ENCODE assay signal across 18 mouse cellular contexts in the genomic region with DNA sequence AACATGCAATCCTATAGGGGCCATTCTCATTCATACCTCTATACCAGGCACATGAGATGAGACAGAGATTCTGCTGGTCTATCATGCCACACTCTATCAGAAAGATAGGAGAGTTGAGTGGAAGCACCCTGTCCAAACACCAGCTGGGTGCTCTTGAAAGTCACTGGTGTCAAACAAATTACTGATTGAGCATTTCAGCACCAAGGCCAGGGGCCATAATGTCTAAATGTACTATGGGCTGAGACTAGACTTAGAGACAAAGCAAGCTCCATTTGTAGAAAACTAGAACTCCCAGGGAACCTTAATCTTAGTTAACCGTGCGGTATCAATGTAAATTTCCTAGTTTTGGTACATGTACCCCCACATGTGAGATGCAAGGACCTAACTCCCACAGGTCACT.
DNase-seq lines count a peak whose midpoint lies in the region; ATAC-seq and TF ChIP-seq lines count a peak whose summit lies in the region.
"Had no signal": no experiment of that assay in that cellular context is flagged by ENCODE, and none has a peak within 500 bp of the region (broad histone marks: within the 10 kb centered on the region; RNA-seq: fewer than 3 reads in every experiment).

No protein-coding gene starts in this region.

- no peaks in the 10 kb centered on the region for H3K4me1 ChIP-seq in intestine, embryonic 14.5 days (replicated peaks; ENCODE audit: control insufficient read depth, insufficient read depth, low read length)
- no peaks in the 10 kb centered on the region for H3K4me1 ChIP-seq in intestine, embryonic 15.5 days (replicated peaks)
- H3K4me1 ChIP-seq in MEL (ENCODE audit: control insufficient read depth in 1 of 2, insufficient read depth in 2 of 2, low read length in 2 of 2): no peaks in the 10 kb centered on the region
- H3K4me1 ChIP-seq in thymus, adult 2 months (replicated peaks; ENCODE audit: control insufficient read depth, insufficient read depth, low read length): no peaks in the 10 kb centered on the region
- H3K4me1 ChIP-seq: heart, embryonic 10.5 days; liver, embryonic 13.5 days had no signal

- H3K27me3 ChIP-seq in intestine, embryonic 14.5 days (replicated peaks; ENCODE audit: control insufficient read depth, insufficient read depth, low read length): no peaks in the 10 kb centered on the region
- H3K27me3 ChIP-seq in intestine, embryonic 15.5 days (replicated peaks): no peaks in the 10 kb centered on the region
- H3K27me3 ChIP-seq in MEL (ENCODE audit: control insufficient read depth in 1 of 2, insufficient read depth in 2 of 2, low read length in 2 of 2): no peaks in the 10 kb centered on the region
- no peaks in the 10 kb centered on the region for H3K27me3 ChIP-seq in thymus, adult 2 months (ENCODE audit: control insufficient read depth, insufficient read depth, low read length)
- H3K27me3 ChIP-seq: hindbrain, embryonic 12.5 days; liver, embryonic 13.5 days; neural tube, embryonic 13.5 days had no signal

- H3K9ac ChIP-seq in intestine, embryonic 14.5 days (ENCODE audit: low read length): no peak overlapping the region
- H3K9ac ChIP-seq in intestine, embryonic 15.5 days: no peak overlapping the region
- H3K9ac ChIP-seq in MEL (ENCODE audit: control insufficient read depth, low read depth, low read length, poor library complexity, severe bottlenecking): no peak overlapping the region
- H3K9ac ChIP-seq: hindbrain, embryonic 12.5 days; liver, embryonic 13.5 days; neural tube, embryonic 13.5 days had no signal

- no peak overlapping the region for H3K4me3 ChIP-seq in intestine, embryonic 14.5 days (ENCODE audit: low read depth, low read length)
- no peak overlapping the region for H3K4me3 ChIP-seq in intestine, embryonic 15.5 days (replicated peaks)
- H3K4me3 ChIP-seq in MEL (ENCODE audit: control insufficient read depth in 1 of 2, insufficient read depth in 1 of 2, low read depth in 2 of 2, low read length in 2 of 2): no peak overlapping the region
- H3K4me3 ChIP-seq in thymus, adult 2 months (ENCODE audit: control insufficient read depth, insufficient read depth, low read length): no peak overlapping the region
- H3K4me3 ChIP-seq: heart, embryonic 10.5 days; hindbrain, embryonic 12.5 days; liver, embryonic 13.5 days; neural tube, embryonic 13.5 days had no signal

- H3K4me2 ChIP-seq in intestine, embryonic 14.5 days (ENCODE audit: low read length): no peak overlapping the region
- H3K4me2 ChIP-seq in intestine, embryonic 15.5 days (replicated peaks): no peak overlapping the region
- H3K4me2 ChIP-seq: hindbrain, embryonic 12.5 days; liver, embryonic 13.5 days; neural tube, embryonic 13.5 days had no signal

- no peak for TF ChIP-seq RAD21 in MEL (IDR thresholded peaks at IDR 0.05; ENCODE audit: low read depth, low read length)

- 88% methylated on average over 2 of the region's 2 CpGs for WGBS in intestine, embryonic 14.5 days
- WGBS in intestine, embryonic 15.5 days: 88% methylated on average over 2 of the region's 2 CpGs
- WGBS in thymus, adult 2 months: 97% methylated on average over 2 of the region's 2 CpGs

- DNase-seq in intestine, embryonic 14.5 days (ENCODE audit: low spot score): peak; percentile 66
- DNase-seq in ES-CJ7 (ENCODE audit: low read depth, low spot score) (peak; percentile 10), MEL (ENCODE audit: low read depth, low spot score) (peak; percentile 8)
- peak; percentile 16 for DNase-seq in hindlimb bud, embryonic 11.5 days (ENCODE audit: extremely low spot score, low read depth, low spot score)
- DNase-seq in Muller cell, postnatal 12 days (ENCODE audit: inconsistent ontology term): no peak
- DNase-seq in thymus, adult 2 months: no peak
- DNase-seq in frontal cortex, adult 2 months (ENCODE audit: extremely low spot score in 1 of 2, low spot score in 1 of 2): no peak
- DNase-seq: cerebellum, postnatal 36 days; liver, embryonic 13.5 days; lung, postnatal 36 days; midbrain, embryonic 14.5 days; right cerebral cortex, adult 18-20 months; thymus, postnatal 14 days had no signal

- H3K27ac ChIP-seq in intestine, embryonic 14.5 days (ENCODE audit: low read depth): no peak overlapping the region
- H3K27ac ChIP-seq in intestine, embryonic 15.5 days: no peak overlapping the region
- H3K27ac ChIP-seq in MEL (ENCODE audit: control insufficient read depth, low read depth, low read length): no peak overlapping the region
- no peak overlapping the region for H3K27ac ChIP-seq in thymus, adult 2 months (ENCODE audit: control insufficient read depth, insufficient read depth, low read length)
- H3K27ac ChIP-seq: heart, embryonic 10.5 days; hindbrain, embryonic 12.5 days; liver, embryonic 13.5 days; neural tube, embryonic 13.5 days had no signal

- TF ChIP-seq POLR2A in MEL (IDR thresholded peaks at IDR 0.05; ENCODE audit: control insufficient read depth in 1 of 2, insufficient read depth in 1 of 2, low read depth in 1 of 2, low read length in 2 of 2, poor library complexity in 1 of 2): no peak
- no peak for TF ChIP-seq POLR2A in thymus, adult 2 months (IDR thresholded peaks at IDR 0.05; ENCODE audit: control insufficient read depth, extremely low read depth, insufficient read depth, low read length, poor library complexity)

- H3K79me2 ChIP-seq in MEL (ENCODE audit: control insufficient read depth, insufficient read depth, low read length, poor library complexity): no peaks in the 10 kb centered on the region

- H3K9me3 ChIP-seq in intestine, embryonic 14.5 days (ENCODE audit: control insufficient read depth, low read length): no peaks in the 10 kb centered on the region
- no peaks in the 10 kb centered on the region for H3K9me3 ChIP-seq in intestine, embryonic 15.5 days
- no peaks in the 10 kb centered on the region for H3K9me3 ChIP-seq in MEL (replicated peaks; ENCODE audit: insufficient read depth, low read length)
- H3K9me3 ChIP-seq: heart, embryonic 10.5 days; hindbrain, embryonic 12.5 days; liver, embryonic 13.5 days; neural tube, embryonic 13.5 days had no signal

- no peak for TF ChIP-seq EP300 in MEL (IDR thresholded peaks at IDR 0.05; ENCODE audit: low read depth in 1 of 2, low read length in 2 of 2)

- H3K36me3 ChIP-seq in intestine, embryonic 14.5 days (ENCODE audit: control insufficient read depth, insufficient read depth, low read length): no peaks in the 10 kb centered on the region
- H3K36me3 ChIP-seq in intestine, embryonic 15.5 days: no peaks in the 10 kb centered on the region
- no peaks in the 10 kb centered on the region for H3K36me3 ChIP-seq in MEL (ENCODE audit: control insufficient read depth in 1 of 2, insufficient read depth in 2 of 2, low read length in 2 of 2)
- H3K36me3 ChIP-seq in thymus, adult 2 months (ENCODE audit: control insufficient read depth, insufficient read depth, low read length): no peaks in the 10 kb centered on the region
- H3K36me3 ChIP-seq: heart, embryonic 10.5 days; hindbrain, embryonic 12.5 days; liver, embryonic 13.5 days; neural tube, embryonic 13.5 days had no signal

- ATAC-seq in intestine, embryonic 14.5 days (replicated peaks; ENCODE audit: low FRiP score, low TSS enrichment, low read depth): no peak
- ATAC-seq in intestine, embryonic 15.5 days: no peak
- ATAC-seq: activated CD4-positive, CD25-positive, alpha-beta regulatory T cell, adult 4 months had no signal

- TF ChIP-seq CTCF in MEL (IDR thresholded peaks at IDR 0.05 in 2 of 3, conservative IDR thresholded peaks at IDR 0.05 in 1 of 3; ENCODE audit: control insufficient read depth in 1 of 3, insufficient read depth in 1 of 3, low read depth in 2 of 3, low read length in 3 of 3, poor library complexity in 1 of 3, severe bottlenecking in 1 of 3): no peak
- TF ChIP-seq CTCF in thymus, adult 2 months (IDR thresholded peaks at IDR 0.05; ENCODE audit: borderline replicate concordance, control insufficient read depth, extremely low read depth, insufficient read depth, low read length, poor library complexity): no peak

TF ChIP-seq in MEL, 35 proteins besides CTCF, POLR2A, EP300 and RAD21:
- no peak for TF ChIP-seq GATA1 (IDR thresholded peaks at IDR 0.05; ENCODE audit: low read depth, low read length)
- no peak for TF ChIP-seq NRF1 (IDR thresholded peaks at IDR 0.05; ENCODE audit: insufficient read depth, low read depth, low read length, poor library complexity, severe bottlenecking)
- TF ChIP-seq TBP (IDR thresholded peaks at IDR 0.05; ENCODE audit: low read depth, low read length): no peak
- no peak for TF ChIP-seq USF1 (IDR thresholded peaks at IDR 0.05; ENCODE audit: low read depth, low read length)
- TF ChIP-seq MYC (IDR thresholded peaks at IDR 0.05; ENCODE audit: low read depth, low read length): no peak
- no peak for TF ChIP-seq HCFC1 (IDR thresholded peaks at IDR 0.05; ENCODE audit: low read depth, low read length)
- no peak for TF ChIP-seq JUND (IDR thresholded peaks at IDR 0.05; ENCODE audit: low read depth, low read length)
- no peak for TF ChIP-seq RCOR1 (IDR thresholded peaks at IDR 0.05; ENCODE audit: low read depth, low read length)
- no peak for TF ChIP-seq BHLHE40 (IDR thresholded peaks at IDR 0.05; ENCODE audit: borderline replicate concordance, low read depth, low read length)
- no peak for TF ChIP-seq KAT2A (conservative IDR thresholded peaks at IDR 0.05; ENCODE audit: low read depth, low read length)
- TF ChIP-seq MAZ (IDR thresholded peaks at IDR 0.05; ENCODE audit: low read depth, low read length): no peak
- no peak for TF ChIP-seq NELFE (IDR thresholded peaks at IDR 0.05; ENCODE audit: low read depth, low read length)
- no peak for TF ChIP-seq ETS1 (IDR thresholded peaks at IDR 0.05; ENCODE audit: low read depth, low read length)

Comparison
In these comparisons a context has a peak if more than half of its experiments do, and no peak if none do; other contexts are left out.
1. DNase-seq: peak in intestine, embryonic 14.5 days (single experiment), ES-CJ7 (single experiment), MEL (single experiment) and hindlimb bud, embryonic 11.5 days (single experiment); none in Muller cell, postnatal 12 days (single experiment), thymus, adult 2 months (single experiment) and frontal cortex, adult 2 months (0 of 2).